Mouse (Mus musculus): Measurements from ENCODE around the gene Trrap.

The Trrap gene

GRCm38 (mm10) chr5:144780654-144781053, 13.1 kb downstream of the Trrap start:
- no peak for DNase-seq (ENCODE audit: extremely low spot score, low spot score)

GRCm38 (mm10) chr5:144786464-144786863, 18.9 kb downstream of the Trrap start:
- DNase-seq (ENCODE audit: extremely low spot score, low spot score): no peak

GRCm38 (mm10) chr5:144793374-144793773, 25.8 kb downstream of the Trrap start:
- no peak for DNase-seq (ENCODE audit: extremely low spot score, low spot score)

- DNase-seq (ENCODE audit: extremely low spot score, low spot score): no peak
Observed at GRCm38 (mm10) chr5:144794687-144795086, 27.2 kb downstream of the Trrap start.

GRCm38 (mm10) chr5:144797116-144797515, 29.6 kb downstream of the Trrap start:
- no peak for DNase-seq (ENCODE audit: extremely low spot score, low spot score)

- DNase-seq (ENCODE audit: extremely low spot score, low spot score): no peak
Observed at GRCm38 (mm10) chr5:144803066-144803465, 35.5 kb downstream of the Trrap start.

- no peak for DNase-seq (ENCODE audit: extremely low spot score, low spot score)
Observed at GRCm38 (mm10) chr5:144804181-144804580, 36.6 kb downstream of the Trrap start.

GRCm38 (mm10) chr5:144806931-144807330, 39.4 kb downstream of the Trrap start:
- no peak for DNase-seq (ENCODE audit: extremely low spot score, low spot score)

GRCm38 (mm10) chr5:144828365-144829102, 61.0 kb downstream of the Trrap start:
- no peak for DNase-seq (ENCODE audit: extremely low spot score, low spot score)

- DNase-seq (ENCODE audit: extremely low spot score, low spot score): no peak
Observed at GRCm38 (mm10) chr5:144829631-144830030, 62.1 kb downstream of the Trrap start.

GRCm38 (mm10) chr5:144831840-144832469, 64.4 kb downstream of the Trrap start:
- DNase-seq (ENCODE audit: extremely low spot score, low spot score): no peak

- no peak for DNase-seq (ENCODE audit: extremely low spot score, low spot score)
Observed at GRCm38 (mm10) chr5:144836100-144836499, 68.6 kb downstream of the Trrap start.

- no peak for DNase-seq (ENCODE audit: extremely low spot score, low spot score)
Observed at GRCm38 (mm10) chr5:144845352-144845751, 77.8 kb downstream of the Trrap start.

- no peak for DNase-seq (ENCODE audit: extremely low spot score, low spot score)
Observed at GRCm38 (mm10) chr5:144848735-144849134, 81.2 kb downstream of the Trrap start.

GRCm38 (mm10) chr5:144849932-144850331, 82.4 kb downstream of the Trrap start:
- DNase-seq (ENCODE audit: extremely low spot score, low spot score): no peak

- DNase-seq (ENCODE audit: extremely low spot score, low spot score): no peak
Observed at GRCm38 (mm10) chr5:144851820-144852219, 84.3 kb downstream of the Trrap start.

GRCm38 (mm10) chr5:144853931-144854330, 86.4 kb downstream of the Trrap start:
- no peak for DNase-seq (ENCODE audit: extremely low spot score, low spot score)

GRCm38 (mm10) chr5:144855936-144856335, 88.4 kb downstream of the Trrap start:
- DNase-seq (ENCODE audit: extremely low spot score, low spot score): no peak

GRCm38 (mm10) chr5:144858527-144858926, 91.0 kb downstream of the Trrap start:
- DNase-seq (ENCODE audit: extremely low spot score, low spot score): no peak

GRCm38 (mm10) chr5:144859284-144859683, 91.8 kb downstream of the Trrap start:
- DNase-seq (ENCODE audit: extremely low spot score, low spot score): no peak

GRCm38 (mm10) chr5:144860913-144861312, 93.4 kb downstream of the Trrap start:
- no peak for DNase-seq (ENCODE audit: extremely low spot score, low spot score)

- DNase-seq (ENCODE audit: extremely low spot score, low spot score): no peak
Observed at GRCm38 (mm10) chr5:144866923-144867322, 99.4 kb downstream of the Trrap start.

GRCm38 (mm10) chr5:144869466-144869865, 101.9 kb downstream of the Trrap start:
- DNase-seq (ENCODE audit: extremely low spot score, low spot score): no peak
